Mouse (Mus musculus) small intestine, adult 2 months (tissue): ENCODE measurements at regions not wholly inside any gene's neighbourhood (a gene's known extent, or its start where the extent isn't known, plus 50 kb on each side); places are given as distances from the start of the nearest gene placed in this dataset.

Source experiments
- H3K27ac ChIP-seq: fragments of 200-500 bp; 2 replicates; pipeline ENCODE4 v1.5.1; 2012; ENCODE audit warnings: low read depth, low read length, control low read depth, inconsistent platforms; ENCODE audit not compliant: insufficient read depth
- H3K27me3 ChIP-seq: fragments of 200-500 bp; 2 replicates; pipeline ENCODE4 v1.6.1; 2012; ENCODE audit warnings: mild to moderate bottlenecking, moderate library complexity, low read length, inconsistent platforms; ENCODE audit not compliant: control insufficient read depth, insufficient read depth
- H3K36me3 ChIP-seq: fragments of 200-500 bp; 2 replicates; pipeline ENCODE4 v1.6.1; 2012; ENCODE audit warnings: mild to moderate bottlenecking, low read length, control low read depth, inconsistent platforms; ENCODE audit not compliant: control insufficient read depth, insufficient read depth
- H3K4me1 ChIP-seq: fragments of 200-500 bp; 2 replicates; pipeline ENCODE4 v1.6.1; 2012; ENCODE audit warnings: low read length, inconsistent platforms, mixed read lengths; ENCODE audit not compliant: control insufficient read depth, insufficient read depth, insufficient read length
- H3K4me3 ChIP-seq: fragments of 200-500 bp; 2 replicates; pipeline ENCODE4 v1.5.1; 2012; ENCODE audit warnings: low read depth, mild to moderate bottlenecking, control low read depth, inconsistent platforms, low read length, moderate library complexity
- CTCF ChIP-seq: fragments of 200-500 bp; IDR thresholded peaks from 2 replicates; pipeline ENCODE4 v1.5.1; 2012; ENCODE audit warnings: low read depth, mild to moderate bottlenecking, control low read depth, inconsistent platforms, low read length, moderate library complexity, mixed read lengths; ENCODE audit not compliant: insufficient replicate concordance, insufficient read length; ENCODE audit errors: extremely low read depth
- POLR2A ChIP-seq: fragments of 200-500 bp; IDR thresholded peaks from 2 replicates; pipeline ENCODE4 v1.6.1; 2012; ENCODE audit warnings: low read depth, mild to moderate bottlenecking, control low read depth, inconsistent platforms, low read length, moderate library complexity
- WGBS: fragments of 180-500 bp; shearing (Covaris S2); methylation state at CpG from one replicate; pipeline ENCODE4 v1.1.7; 2018; 5-methylcytosine and 5-hydroxymethylcytosine counted together

GRCm38 (mm10) chr4:58712875-58713274 lies 74.6 kb downstream of the Olfr267 start:
- no peaks in the 10 kb centered on the region for H3K27me3 ChIP-seq
- H3K4me3 ChIP-seq, result no peak overlapping the region
- no peak overlapping the region for H3K27ac ChIP-seq
- H3K4me1 ChIP-seq, result peaks cover 17% of the 10 kb centered on the region; the same call in 1 of the 2 replicates
- 80% methylated on average over 2 of the region's 2 CpGs for WGBS
- no peak for TF ChIP-seq POLR2A
- no peaks in the 10 kb centered on the region for H3K36me3 ChIP-seq

- TF ChIP-seq CTCF, result no peak
- TF ChIP-seq POLR2A, result no peak
- H3K36me3 ChIP-seq, result no peaks in the 10 kb centered on the region
- H3K27ac ChIP-seq, result no peak overlapping the region
- H3K4me3 ChIP-seq, result no peak overlapping the region
- 90% methylated on average over 10 of the region's 10 CpGs for WGBS
- no peaks in the 10 kb centered on the region for H3K27me3 ChIP-seq
- peaks cover 17% of the 10 kb centered on the region; the same call in 1 of the 2 replicates for H3K4me1 ChIP-seq
Observed at GRCm38 (mm10) chr4:58712166-58712565, 75.3 kb downstream of the Olfr267 start.

- 87% methylated on average over 11 of the region's 11 CpGs for WGBS
- peaks cover 2% of the 10 kb centered on the region; the same call in 1 of the 2 replicates for H3K4me1 ChIP-seq
- H3K36me3 ChIP-seq, result no peaks in the 10 kb centered on the region
- TF ChIP-seq POLR2A, result no peak
- TF ChIP-seq CTCF, result no peak
- H3K4me3 ChIP-seq, result no peak overlapping the region
- no peak overlapping the region; the same call in 1 of the 2 replicates for H3K27ac ChIP-seq
- H3K27me3 ChIP-seq, result no peaks in the 10 kb centered on the region
Observed at GRCm38 (mm10) chr4:58699236-58699798, 88.2 kb downstream of the Olfr267 start.

- Histone ChIP-seq H3K36me3 (no peaks in the 10 kb centered on the region), H3K4me1 (peaks cover 2% of the 10 kb centered on the region; the same call in 1 of the 2 replicates), H3K4me3 (no peak overlapping the region), H3K27ac (no peak overlapping the region), H3K27me3 (no peaks in the 10 kb centered on the region)
- 66% methylated on average over 5 of the region's 5 CpGs for WGBS
- TF ChIP-seq POLR2A, result no peak
- TF ChIP-seq CTCF, result no peak
Observed at GRCm38 (mm10) chr4:58698828-58699227, 88.7 kb downstream of the Olfr267 start.

GRCm38 (mm10) chr4:58696684-58697083 lies 90.8 kb downstream of the Olfr267 start:
- Histone ChIP-seq H3K27ac (0 out of 2 replicates have a peak overlapping the region, but pooled peaks have one; percentile 41), H3K36me3 (no peaks in the 10 kb centered on the region), H3K4me1 (no peaks in the 10 kb centered on the region), H3K4me3 (no peak overlapping the region), H3K27me3 (no peaks in the 10 kb centered on the region)
- WGBS, result 65% methylated on average over 4 of the region's 4 CpGs
- TF ChIP-seq CTCF, result no peak

GRCm38 (mm10) chr4:58695281-58695680 lies 92.2 kb downstream of the Olfr267 start:
- TF ChIP-seq POLR2A, result no peak
- TF ChIP-seq CTCF, result no peak
- WGBS, result 84% methylated on average over 6 of the region's 6 CpGs
- Histone ChIP-seq H3K27ac (no peak overlapping the region), H3K4me1 (no peaks in the 10 kb centered on the region), H3K36me3 (no peaks in the 10 kb centered on the region), H3K4me3 (no peak overlapping the region), H3K27me3 (no peaks in the 10 kb centered on the region)

GRCm38 (mm10) chr4:58693018-58693417 lies 94.5 kb downstream of the Olfr267 start:
- no peaks in the 10 kb centered on the region for H3K36me3 ChIP-seq
- no peak for TF ChIP-seq CTCF
- TF ChIP-seq POLR2A, result no peak
- H3K27me3 ChIP-seq, result no peaks in the 10 kb centered on the region
- no peak overlapping the region for H3K27ac ChIP-seq
- WGBS, result 82% methylated on average over 6 of the region's 6 CpGs
- H3K4me3 ChIP-seq, result no peak overlapping the region
- H3K4me1 ChIP-seq, result no peaks in the 10 kb centered on the region
